Mouse (Mus musculus) liver, embryonic 14 days (tissue): Measurements from ENCODE around the gene Zmym2. TPM values are rescaled to one million over a fixed set of nuclear protein-coding genes. Genes with fewer than 3 reads are reported as not detected.

ENCODE experiments used
- polyA plus RNA-seq: library from polyadenylated mRNA; depleted of rRNA; stranded (reverse); fragments of >200 nt; gene quantifications from 2 replicates; pipeline ENCODE4 v1.2.3, GENCODE M21; 2012; rRNA removed

The Zmym2 gene
- polyA plus RNA-seq: 6.1 and 7.3 TPM in 2 replicates

DNA sequence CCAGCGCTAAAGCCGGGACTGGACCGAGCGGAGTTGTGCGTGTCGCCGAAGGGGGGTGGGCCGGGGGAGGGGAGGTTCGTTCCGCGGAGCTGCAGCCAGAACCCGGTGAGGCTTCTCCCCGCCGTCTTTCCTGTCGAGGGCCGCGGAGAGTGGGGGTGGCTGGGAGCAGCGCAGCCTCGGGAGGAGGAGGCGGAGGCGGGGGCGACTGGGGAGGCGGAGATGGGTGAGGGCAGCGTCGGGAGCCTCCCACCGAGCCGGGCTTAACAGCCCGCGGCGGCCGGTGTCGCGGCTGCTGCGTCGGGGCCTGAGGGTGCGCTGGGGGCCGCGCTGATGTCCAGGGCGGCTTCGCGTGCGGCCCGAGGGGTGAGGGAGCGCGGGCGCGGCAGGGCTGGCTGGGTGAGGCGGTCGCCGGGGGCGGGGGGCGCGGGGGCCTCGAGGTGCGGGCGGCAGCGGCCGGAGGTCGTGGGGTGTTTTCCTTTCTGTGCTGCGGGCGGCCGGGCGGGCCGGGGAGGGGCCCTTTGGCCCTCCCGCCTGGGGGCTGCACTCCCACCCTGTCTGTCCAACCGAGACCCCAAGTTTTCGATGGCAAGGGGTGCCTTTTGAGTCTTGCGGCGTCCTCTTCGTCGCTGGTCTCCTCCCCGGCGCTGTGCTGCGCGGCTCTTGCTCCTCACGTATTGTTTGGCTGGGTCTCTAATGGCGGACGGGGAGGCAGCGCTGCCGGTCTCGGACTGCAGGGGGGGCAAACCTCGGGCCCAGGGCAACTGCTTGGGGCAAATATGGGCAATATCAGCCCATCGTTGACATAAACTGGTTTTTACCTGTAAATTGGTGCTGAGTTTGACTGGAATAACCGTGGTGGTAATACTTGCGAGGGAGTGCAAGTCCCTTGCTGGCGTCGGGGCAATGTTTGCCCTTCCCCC is at the start of gene Zmym2:
Gene Zmym2, plus strand, starts transcription at position 60 of the 920 bp plus-strand sequence.

Other genes starting within 250 kb of the Zmym2 start
- 9.1 and 10.5 TPM in 2 replicates for gene Mphosph8, start 218.4 kb upstream of the Zmym2 start, polyA plus RNA-seq
- 12.6 and 15.6 TPM in 2 replicates for gene Pspc1, start 108.3 kb upstream of the Zmym2 start, polyA plus RNA-seq
- gene Zmym5, start 74.9 kb upstream of the Zmym2 start, polyA plus RNA-seq: 6.2 and 6.9 TPM in 2 replicates
- 0.06 TPM in 1 of 2 replicates, not detected in the other for gene Gja3, start 171.4 kb downstream of the Zmym2 start, polyA plus RNA-seq
- 3.9 and 4.7 TPM in 2 replicates for gene Gjb2, start 218.0 kb downstream of the Zmym2 start, polyA plus RNA-seq
- gene Gm4491, start 229.2 kb downstream of the Zmym2 start, polyA plus RNA-seq: not detected in 2 replicates
- gene Gjb6, start 247.0 kb downstream of the Zmym2 start, polyA plus RNA-seq: 0.02 TPM in 1 of 2 replicates, not detected in the other